Mouse (Mus musculus) MEL (cell line): ENCODE data around the gene Fcer1g. TPM values are rescaled to one million over a fixed set of nuclear protein-coding genes. Genes with fewer than 3 reads are reported as not detected.

Experiments
- DNase-seq: peaks from one replicate; pipeline ENCODE4 v3.0.0; 2011; ENCODE audit warnings: low read depth, low spot score
- H3K27ac ChIP-seq: 2 replicates; pipeline ENCODE4 v1.5.1; 2012; ENCODE audit warnings: low read depth, mild to moderate bottlenecking, control low read depth, low read length, moderate library complexity; ENCODE audit not compliant: control insufficient read depth
- H3K27me3 ChIP-seq, 2 experiments: fragments of 150-350 bp in 1 of 2; sonication (generic) in 1 of 2; 2 replicates each; pipeline ENCODE4 v1.6.1; 2012; ENCODE audit warnings: low read length in 2 of 2, mild to moderate bottlenecking in 2 of 2, improper control_type of control experiment in 1 of 2, moderate library complexity in 1 of 2; ENCODE audit not compliant: insufficient read depth in 2 of 2, control insufficient read depth in 1 of 2
- H3K36me3 ChIP-seq, 2 experiments: 2 replicates each; pipeline ENCODE4 v1.6.1; 2012 to 2014; ENCODE audit warnings: low read length in 2 of 2, improper control_type of control experiment in 1 of 2, inconsistent platforms in 1 of 2, mild to moderate bottlenecking in 1 of 2; ENCODE audit not compliant: insufficient read depth in 2 of 2, control insufficient read depth in 1 of 2
- H3K4me1 ChIP-seq, 2 experiments: fragments of 150-350 bp in 1 of 2; sonication (generic) in 1 of 2; 2 replicates each; pipeline ENCODE4 v1.6.1; 2012; ENCODE audit warnings: low read length in 2 of 2, improper control_type of control experiment in 1 of 2, mild to moderate bottlenecking in 1 of 2; ENCODE audit not compliant: insufficient read depth in 2 of 2, control insufficient read depth in 1 of 2
- H3K4me3 ChIP-seq, 2 experiments: fragments of 150-350 bp in 1 of 2; sonication (generic) in 1 of 2; 2 replicates each; pipeline ENCODE4 v1.5.1; 2012; ENCODE audit warnings: low read depth in 2 of 2, low read length in 2 of 2, mild to moderate bottlenecking in 2 of 2, moderate library complexity in 2 of 2, control low read depth in 1 of 2, improper control_type of control experiment in 1 of 2; ENCODE audit not compliant: control insufficient read depth in 1 of 2, insufficient read depth in 1 of 2
- H3K79me2 ChIP-seq: 2 replicates; pipeline ENCODE4 v1.6.1; 2012; ENCODE audit warnings: mild to moderate bottlenecking, low read length, moderate library complexity; ENCODE audit not compliant: control insufficient read depth, poor library complexity, insufficient read depth
- H3K9ac ChIP-seq: 2 replicates; pipeline ENCODE4 v1.6.1; 2012; ENCODE audit warnings: low read depth, mild to moderate bottlenecking, control low read depth, low read length, moderate library complexity; ENCODE audit not compliant: control insufficient read depth, poor library complexity, severe bottlenecking
- H3K9me3 ChIP-seq: fragments of 150-350 bp; sonication (generic); replicated peaks from 2 replicates; pipeline ENCODE4 v1.6.1; 2012; ENCODE audit warnings: mild to moderate bottlenecking, low read length, improper control_type of control experiment, moderate library complexity; ENCODE audit not compliant: insufficient read depth
- BHLHE40 ChIP-seq: IDR thresholded peaks from 2 replicates; pipeline ENCODE4 v1.6.1; 2012; ENCODE audit warnings: low read depth, mild to moderate bottlenecking, inconsistent platforms, low read length, improper control_type of control experiment, borderline replicate concordance
- CHD2 ChIP-seq: IDR thresholded peaks from 2 replicates; pipeline ENCODE4 v1.6.1; 2011; ENCODE audit warnings: low read length, improper control_type of control experiment
- E2F4 ChIP-seq: IDR thresholded peaks from 2 replicates; pipeline ENCODE4 v1.6.1; 2011; ENCODE audit warnings: low read depth, low read length, improper control_type of control experiment, borderline replicate concordance
- ELF1 ChIP-seq: IDR thresholded peaks from 2 replicates; pipeline ENCODE4 v1.6.1; 2014; ENCODE audit warnings: low read depth, mild to moderate bottlenecking, inconsistent platforms, low read length, improper control_type of control experiment, moderate library complexity
- EP300 ChIP-seq, 2 experiments: IDR thresholded peaks; 2 replicates each; pipeline ENCODE4 v1.6.1; 2011; ENCODE audit warnings: improper control_type of control experiment in 2 of 2, low read length in 2 of 2, low read depth in 1 of 2, mild to moderate bottlenecking in 1 of 2
- ETS1 ChIP-seq: IDR thresholded peaks from 2 replicates; pipeline ENCODE4 v1.6.1; 2012; ENCODE audit warnings: low read depth, mild to moderate bottlenecking, inconsistent platforms, low read length, improper control_type of control experiment, moderate library complexity
- GATA1 ChIP-seq: IDR thresholded peaks from 2 replicates; pipeline ENCODE4 v1.6.1; 2011; ENCODE audit warnings: low read depth, low read length, improper control_type of control experiment
- KAT2A ChIP-seq: conservative IDR thresholded peaks from 2 replicates; pipeline ENCODE4 v1.6.1; 2012; ENCODE audit warnings: low read depth, low read length, improper control_type of control experiment, inconsistent platforms
- MAFK ChIP-seq: IDR thresholded peaks from 2 replicates; pipeline ENCODE4 v1.6.1; 2011; ENCODE audit warnings: low read depth, mild to moderate bottlenecking, low read length, improper control_type of control experiment, borderline replicate concordance
- MEF2A ChIP-seq: IDR thresholded peaks from 2 replicates; pipeline ENCODE4 v1.6.1; 2014; ENCODE audit warnings: low read depth, mild to moderate bottlenecking, inconsistent platforms, low read length, improper control_type of control experiment; ENCODE audit not compliant: poor library complexity, insufficient replicate concordance, severe bottlenecking; ENCODE audit errors: extremely low read depth
- MXI1 ChIP-seq: IDR thresholded peaks from 2 replicates; pipeline ENCODE4 v1.6.1; 2011; ENCODE audit warnings: mild to moderate bottlenecking, low read depth, low read length, improper control_type of control experiment
- MYC ChIP-seq: IDR thresholded peaks from 2 replicates; pipeline ENCODE4 v1.6.1; 2011; ENCODE audit warnings: low read depth, mild to moderate bottlenecking, low read length, improper control_type of control experiment, moderate library complexity
- RCOR1 ChIP-seq: IDR thresholded peaks from 2 replicates; pipeline ENCODE4 v1.6.1; 2012; ENCODE audit warnings: low read depth, mild to moderate bottlenecking, inconsistent platforms, low read length, improper control_type of control experiment
- SIN3A ChIP-seq: IDR thresholded peaks from 2 replicates; pipeline ENCODE4 v1.6.1; 2012; ENCODE audit warnings: low read length, improper control_type of control experiment, inconsistent platforms
- TAL1 ChIP-seq: IDR thresholded peaks from 2 replicates; pipeline ENCODE4 v1.6.1; 2012; ENCODE audit warnings: mild to moderate bottlenecking, inconsistent platforms, low read length, moderate library complexity, mixed read lengths
- TCF12 ChIP-seq: IDR thresholded peaks from 2 replicates; pipeline ENCODE4 v1.6.1; 2014; ENCODE audit warnings: low read depth, mild to moderate bottlenecking, inconsistent platforms, low read length, improper control_type of control experiment, moderate library complexity
- USF2 ChIP-seq, 2 experiments: IDR thresholded peaks; 2 replicates each; pipeline ENCODE4 v1.6.1; 2011 to 2012; ENCODE audit warnings: improper control_type of control experiment in 2 of 2, low read length in 2 of 2, borderline replicate concordance in 1 of 2, inconsistent platforms in 1 of 2, low read depth in 1 of 2, mild to moderate bottlenecking in 1 of 2; ENCODE audit not compliant: insufficient read depth in 1 of 2
- polyA plus RNA-seq, 2 experiments: library from polyadenylated mRNA; stranded (reverse) in 1 of 2; unstranded in 1 of 2; fragments of >175 nt in 1 of 2; fragments of >200 nt in 1 of 2; gene quantifications; 2 replicates each; pipeline versions ENCODE4 v1.2.1 to v1.2.4; 2012; ENCODE audit warnings: low replicate concordance in 2 of 2, low read depth in 1 of 2; ENCODE audit not compliant: insufficient read length in 2 of 2, insufficient read depth in 1 of 2, missing spikeins in 1 of 2
- total RNA-seq: library from RNA; depleted of rRNA; stranded (reverse); fragments of 300-350 nt; gene quantifications from 2 replicates; pipeline ENCODE4 v1.2.3, GENCODE M21; 2012

Gene Fcer1g
- total and polyA plus RNA-seq, 3 experiments: 0.62 to 1.1 TPM; not detected in 1

- TF ChIP-seq MXI1 (peak; percentile 56; the same call in 1 of the 2 replicates), MAFK (no peak), TAL1 (no peak), E2F4 (no peak)
These were observed 35.8 kb upstream of the Fcer1g start, which contains the start of gene B4galt3 (continued) for GRCm38 (mm10) chr1:171269848-171270572.

GRCm38 (mm10) chr1:171268341-171268740, 34.2 kb upstream of the Fcer1g start:
- no peaks in the 10 kb centered on the region; the same call in 1 of the 2 replicates for H3K79me2 ChIP-seq
- no peak for DNase-seq
- no peak overlapping the region for H3K9ac ChIP-seq
- peaks cover 0 to 31% of the 10 kb centered on the region in 2 experiments; a peak in 2 of 4 replicates for H3K36me3 ChIP-seq
- H3K27ac ChIP-seq: no peak overlapping the region
- peaks cover 17 to 31% of the 10 kb centered on the region in 2 experiments for H3K4me1 ChIP-seq
- TF ChIP-seq TCF12 (no peak), MYC (no peak), ELF1 (no peak), KAT2A (no peak)
- no peaks in the 10 kb centered on the region for H3K9me3 ChIP-seq
- H3K27me3 ChIP-seq: no peaks in the 10 kb centered on the region
- H3K4me3 ChIP-seq: no peak overlapping the region

- no peak overlapping the region for H3K9ac ChIP-seq
- H3K36me3 ChIP-seq: peaks cover 0 to 18% of the 10 kb centered on the region in 2 experiments; a peak in 2 of 4 replicates
- TF ChIP-seq TCF12: peak; percentile 34; the same call in 1 of the 2 replicates
- no peak for TF ChIP-seq CHD2
- TF ChIP-seq RCOR1: peak; percentile 76
- TF ChIP-seq SIN3A: peak; percentile 45; the same call in 1 of the 2 replicates
- TF ChIP-seq EP300 (IDR thresholded peaks at IDR 0.05; ENCODE audit: low read depth in 1 of 2, low read length in 2 of 2): peak; percentile 66 to 69; a peak in 3 of 4 replicates
- TF ChIP-seq BHLHE40: no peak
- peak; percentile 58 for TF ChIP-seq GATA1
- TF ChIP-seq ETS1: peak; percentile 57; the same call in 1 of the 2 replicates
- TF ChIP-seq USF2 (IDR thresholded peaks at IDR 0.05; ENCODE audit: borderline replicate concordance in 1 of 2, insufficient read depth in 1 of 2, low read depth in 1 of 2, low read length in 2 of 2): no peak
- TF ChIP-seq MEF2A: no peak
- no peaks in the 10 kb centered on the region for H3K9me3 ChIP-seq
- H3K4me1 ChIP-seq: peaks cover 9 to 24% of the 10 kb centered on the region in 2 experiments
- DNase-seq: no peak
- H3K27ac ChIP-seq: no peak overlapping the region
- peak overlapping the region in 1 of 2 experiments; percentile 29; a peak in 3 of 4 replicates for H3K4me3 ChIP-seq
- H3K79me2 ChIP-seq: no peaks in the 10 kb centered on the region; the same call in 1 of the 2 replicates
- no peaks in the 10 kb centered on the region for H3K27me3 ChIP-seq
These were observed 32.0 kb upstream of the Fcer1g start for GRCm38 (mm10) chr1:171265971-171266744.
